Mouse (Mus musculus) MEL (cell line): ENCODE results near the gene Sar1a. TPM values are rescaled to one million over a fixed set of nuclear protein-coding genes. Genes with fewer than 3 reads are reported as not detected.

ENCODE experiments used
- DNase-seq: peaks from one replicate; pipeline ENCODE4 v3.0.0; 2011; ENCODE audit warnings: low read depth, low spot score
- H3K27ac ChIP-seq: 2 replicates; pipeline ENCODE4 v1.5.1; 2012; ENCODE audit warnings: low read depth, mild to moderate bottlenecking, control low read depth, low read length, moderate library complexity; ENCODE audit not compliant: control insufficient read depth
- H3K27me3 ChIP-seq, 2 experiments: fragments of 150-350 bp in 1 of 2; sonication (generic) in 1 of 2; 2 replicates each; pipeline ENCODE4 v1.6.1; 2012; ENCODE audit warnings: low read length in 2 of 2, mild to moderate bottlenecking in 2 of 2, improper control_type of control experiment in 1 of 2, moderate library complexity in 1 of 2; ENCODE audit not compliant: insufficient read depth in 2 of 2, control insufficient read depth in 1 of 2
- H3K36me3 ChIP-seq, 2 experiments: 2 replicates each; pipeline ENCODE4 v1.6.1; 2012 to 2014; ENCODE audit warnings: low read length in 2 of 2, improper control_type of control experiment in 1 of 2, inconsistent platforms in 1 of 2, mild to moderate bottlenecking in 1 of 2; ENCODE audit not compliant: insufficient read depth in 2 of 2, control insufficient read depth in 1 of 2
- H3K4me1 ChIP-seq, 2 experiments: fragments of 150-350 bp in 1 of 2; sonication (generic) in 1 of 2; 2 replicates each; pipeline ENCODE4 v1.6.1; 2012; ENCODE audit warnings: low read length in 2 of 2, improper control_type of control experiment in 1 of 2, mild to moderate bottlenecking in 1 of 2; ENCODE audit not compliant: insufficient read depth in 2 of 2, control insufficient read depth in 1 of 2
- H3K4me3 ChIP-seq, 2 experiments: fragments of 150-350 bp in 1 of 2; sonication (generic) in 1 of 2; 2 replicates each; pipeline ENCODE4 v1.5.1; 2012; ENCODE audit warnings: low read depth in 2 of 2, low read length in 2 of 2, mild to moderate bottlenecking in 2 of 2, moderate library complexity in 2 of 2, control low read depth in 1 of 2, improper control_type of control experiment in 1 of 2; ENCODE audit not compliant: control insufficient read depth in 1 of 2, insufficient read depth in 1 of 2
- H3K79me2 ChIP-seq: 2 replicates; pipeline ENCODE4 v1.6.1; 2012; ENCODE audit warnings: mild to moderate bottlenecking, low read length, moderate library complexity; ENCODE audit not compliant: control insufficient read depth, poor library complexity, insufficient read depth
- H3K9ac ChIP-seq: 2 replicates; pipeline ENCODE4 v1.6.1; 2012; ENCODE audit warnings: low read depth, mild to moderate bottlenecking, control low read depth, low read length, moderate library complexity; ENCODE audit not compliant: control insufficient read depth, poor library complexity, severe bottlenecking
- H3K9me3 ChIP-seq: fragments of 150-350 bp; sonication (generic); replicated peaks from 2 replicates; pipeline ENCODE4 v1.6.1; 2012; ENCODE audit warnings: mild to moderate bottlenecking, low read length, improper control_type of control experiment, moderate library complexity; ENCODE audit not compliant: insufficient read depth
- CHD1 ChIP-seq: IDR thresholded peaks from 2 replicates; pipeline ENCODE4 v1.6.1; 2012; ENCODE audit warnings: low read depth, mild to moderate bottlenecking, inconsistent platforms, low read length, improper control_type of control experiment
- CHD2 ChIP-seq: IDR thresholded peaks from 2 replicates; pipeline ENCODE4 v1.6.1; 2011; ENCODE audit warnings: low read length, improper control_type of control experiment
- ELF1 ChIP-seq: IDR thresholded peaks from 2 replicates; pipeline ENCODE4 v1.6.1; 2014; ENCODE audit warnings: low read depth, mild to moderate bottlenecking, inconsistent platforms, low read length, improper control_type of control experiment, moderate library complexity
- EP300 ChIP-seq, 2 experiments: IDR thresholded peaks; 2 replicates each; pipeline ENCODE4 v1.6.1; 2011; ENCODE audit warnings: improper control_type of control experiment in 2 of 2, low read length in 2 of 2, low read depth in 1 of 2, mild to moderate bottlenecking in 1 of 2
- ETS1 ChIP-seq: IDR thresholded peaks from 2 replicates; pipeline ENCODE4 v1.6.1; 2012; ENCODE audit warnings: low read depth, mild to moderate bottlenecking, inconsistent platforms, low read length, improper control_type of control experiment, moderate library complexity
- GABPA ChIP-seq: IDR thresholded peaks from 2 replicates; pipeline ENCODE4 v1.6.1; 2012; ENCODE audit warnings: low read depth, mild to moderate bottlenecking, inconsistent platforms, low read length, improper control_type of control experiment, moderate library complexity
- GATA1 ChIP-seq: IDR thresholded peaks from 2 replicates; pipeline ENCODE4 v1.6.1; 2011; ENCODE audit warnings: low read depth, low read length, improper control_type of control experiment
- HCFC1 ChIP-seq: IDR thresholded peaks from 2 replicates; pipeline ENCODE4 v1.6.1; 2012; ENCODE audit warnings: low read depth, mild to moderate bottlenecking, inconsistent platforms, low read length, improper control_type of control experiment, moderate library complexity
- MAX ChIP-seq: IDR thresholded peaks from 2 replicates; pipeline ENCODE4 v1.6.1; 2011; ENCODE audit warnings: low read length, improper control_type of control experiment
- MAZ ChIP-seq: IDR thresholded peaks from 2 replicates; pipeline ENCODE4 v1.6.1; 2012; ENCODE audit warnings: low read depth, mild to moderate bottlenecking, inconsistent platforms, low read length, improper control_type of control experiment
- MEF2A ChIP-seq: IDR thresholded peaks from 2 replicates; pipeline ENCODE4 v1.6.1; 2014; ENCODE audit warnings: low read depth, mild to moderate bottlenecking, inconsistent platforms, low read length, improper control_type of control experiment; ENCODE audit not compliant: poor library complexity, insufficient replicate concordance, severe bottlenecking; ENCODE audit errors: extremely low read depth
- MXI1 ChIP-seq: IDR thresholded peaks from 2 replicates; pipeline ENCODE4 v1.6.1; 2011; ENCODE audit warnings: mild to moderate bottlenecking, low read depth, low read length, improper control_type of control experiment
- MYC ChIP-seq: IDR thresholded peaks from 2 replicates; pipeline ENCODE4 v1.6.1; 2011; ENCODE audit warnings: low read depth, mild to moderate bottlenecking, low read length, improper control_type of control experiment, moderate library complexity
- NRF1 ChIP-seq: IDR thresholded peaks from 2 replicates; pipeline ENCODE4 v1.6.1; 2014; ENCODE audit warnings: low read depth, mild to moderate bottlenecking, inconsistent platforms, low read length, improper control_type of control experiment, moderate library complexity; ENCODE audit not compliant: poor library complexity, insufficient read depth, severe bottlenecking
- POLR2A ChIP-seq, 2 experiments: IDR thresholded peaks; 2 replicates each; pipeline ENCODE4 v1.6.1; 2011 to 2012; ENCODE audit warnings: low read length in 2 of 2, mild to moderate bottlenecking in 2 of 2, control low read depth in 1 of 2, improper control_type of control experiment in 1 of 2, low read depth in 1 of 2, moderate library complexity in 1 of 2; ENCODE audit not compliant: control insufficient read depth in 1 of 2, insufficient read depth in 1 of 2, poor library complexity in 1 of 2
- POLR2AphosphoS2 ChIP-seq: IDR thresholded peaks from 2 replicates; pipeline ENCODE4 v1.6.1; 2011; ENCODE audit warnings: low read length, improper control_type of control experiment
- RCOR1 ChIP-seq: IDR thresholded peaks from 2 replicates; pipeline ENCODE4 v1.6.1; 2012; ENCODE audit warnings: low read depth, mild to moderate bottlenecking, inconsistent platforms, low read length, improper control_type of control experiment
- SMC3 ChIP-seq: IDR thresholded peaks from 2 replicates; pipeline ENCODE4 v1.6.1; 2011; ENCODE audit warnings: low read depth, low read length, improper control_type of control experiment
- TAL1 ChIP-seq: IDR thresholded peaks from 2 replicates; pipeline ENCODE4 v1.6.1; 2012; ENCODE audit warnings: mild to moderate bottlenecking, inconsistent platforms, low read length, moderate library complexity, mixed read lengths
- TBP ChIP-seq: IDR thresholded peaks from 2 replicates; pipeline ENCODE4 v1.8.0; 2011; ENCODE audit warnings: low read depth, low read length, improper control_type of control experiment
- TCF12 ChIP-seq: IDR thresholded peaks from 2 replicates; pipeline ENCODE4 v1.6.1; 2014; ENCODE audit warnings: low read depth, mild to moderate bottlenecking, inconsistent platforms, low read length, improper control_type of control experiment, moderate library complexity
- UBTF ChIP-seq: IDR thresholded peaks from 2 replicates; pipeline ENCODE4 v1.6.1; 2012; ENCODE audit warnings: low read depth, mild to moderate bottlenecking, inconsistent platforms, low read length, improper control_type of control experiment, moderate library complexity, borderline replicate concordance; ENCODE audit not compliant: insufficient read depth
- USF2 ChIP-seq, 2 experiments: IDR thresholded peaks; 2 replicates each; pipeline ENCODE4 v1.6.1; 2011 to 2012; ENCODE audit warnings: improper control_type of control experiment in 2 of 2, low read length in 2 of 2, borderline replicate concordance in 1 of 2, inconsistent platforms in 1 of 2, low read depth in 1 of 2, mild to moderate bottlenecking in 1 of 2; ENCODE audit not compliant: insufficient read depth in 1 of 2
- ZKSCAN1 ChIP-seq: IDR thresholded peaks from 2 replicates; pipeline ENCODE4 v1.6.1; 2012; ENCODE audit warnings: low read depth, mild to moderate bottlenecking, inconsistent platforms, low read length, improper control_type of control experiment, moderate library complexity
- ZMIZ1 ChIP-seq: IDR thresholded peaks from 2 replicates; pipeline ENCODE4 v1.6.1; 2012; ENCODE audit warnings: low read depth, mild to moderate bottlenecking, inconsistent platforms, low read length, improper control_type of control experiment, moderate library complexity
- ZNF384 ChIP-seq: IDR thresholded peaks from 2 replicates; pipeline ENCODE4 v1.6.1; 2012; ENCODE audit warnings: low read depth, mild to moderate bottlenecking, inconsistent platforms, low read length, improper control_type of control experiment
- polyA plus RNA-seq, 2 experiments: library from polyadenylated mRNA; stranded (reverse) in 1 of 2; unstranded in 1 of 2; fragments of >175 nt in 1 of 2; fragments of >200 nt in 1 of 2; gene quantifications; 2 replicates each; pipeline versions ENCODE4 v1.2.1 to v1.2.4; 2012; ENCODE audit warnings: low replicate concordance in 2 of 2, low read depth in 1 of 2; ENCODE audit not compliant: insufficient read length in 2 of 2, insufficient read depth in 1 of 2, missing spikeins in 1 of 2
- total RNA-seq: library from RNA; depleted of rRNA; stranded (reverse); fragments of 300-350 nt; gene quantifications from 2 replicates; pipeline ENCODE4 v1.2.3, GENCODE M21; 2012

Sar1a gene
- total and polyA plus RNA-seq, 3 experiments: 133 to 135 TPM; not detected in 1

DNA sequence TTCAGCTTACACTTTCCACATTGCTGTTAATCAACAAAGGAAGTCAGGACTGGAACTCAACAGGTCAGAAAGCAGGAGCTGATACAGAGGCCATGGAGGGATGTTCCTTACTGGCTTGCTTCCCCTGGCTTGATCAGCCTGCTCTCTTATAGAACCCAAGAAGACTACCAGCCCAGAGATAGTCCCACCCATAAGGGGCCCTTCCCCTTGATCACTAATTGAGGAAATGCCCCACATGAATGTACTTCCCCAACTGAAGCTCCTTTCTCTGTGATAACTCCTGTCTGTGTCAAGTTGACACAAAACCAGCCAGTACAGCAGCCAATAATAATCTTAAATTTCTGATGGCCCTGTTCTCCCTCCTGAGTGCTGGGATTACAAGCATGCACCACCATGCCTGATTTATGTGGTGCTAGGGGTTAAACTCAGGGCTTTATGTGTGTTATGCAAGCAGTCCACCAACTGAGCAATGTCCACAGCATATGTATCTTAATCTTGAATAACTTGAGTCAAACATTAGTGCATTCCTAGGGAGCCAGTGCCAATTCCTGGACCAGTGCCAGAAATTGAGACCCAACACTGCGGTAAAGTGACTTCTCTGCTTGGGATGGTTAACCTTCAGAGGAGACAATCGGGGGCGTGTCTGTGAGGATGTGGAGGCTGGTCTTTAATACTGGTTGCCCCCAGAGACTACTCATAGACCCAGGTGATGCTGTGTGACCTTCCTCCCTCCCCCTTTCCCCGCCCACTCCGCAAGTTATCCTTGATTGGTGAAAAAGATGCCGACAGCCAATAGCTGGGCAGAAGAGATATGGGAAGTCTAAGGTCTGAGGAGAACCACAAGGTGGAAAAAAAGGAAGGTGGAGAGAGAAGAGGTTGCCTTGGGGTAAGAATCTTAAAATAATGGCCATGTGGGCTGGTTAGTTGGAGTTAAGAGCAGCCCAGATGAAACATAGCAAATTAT lies 26.6 kb downstream of the Sar1a start:
- H3K36me3 ChIP-seq: peaks cover 0 to 14% of the 10 kb centered on the region in 2 experiments; a peak in 2 of 4 replicates
- no peaks in the 10 kb centered on the region for H3K79me2 ChIP-seq
- TF ChIP-seq MAZ (peak; percentile 14; the same call in 1 of the 2 replicates), GATA1 (0 out of 2 replicates have a peak, but pooled peaks have one; percentile 17), ZNF384 (0 out of 2 replicates have a peak, but pooled peaks have one; percentile 43), SMC3 (no peak), TCF12 (0 out of 2 replicates have a peak, but pooled peaks have one; percentile 28), TAL1 (no peak), ETS1 (peak; percentile 22; the same call in 1 of the 2 replicates), GABPA (no peak), ELF1 (peak; percentile 51; the same call in 1 of the 2 replicates), CHD2 (no peak), RCOR1 (0 out of 2 replicates have a peak, but pooled peaks have one; percentile 9), POLR2AphosphoS2 (no peak), POLR2A (IDR thresholded peaks at IDR 0.05; ENCODE audit: control insufficient read depth in 1 of 2, insufficient read depth in 1 of 2, low read depth in 1 of 2, low read length in 2 of 2, poor library complexity in 1 of 2) (peak in 1 of 2 experiments; percentile 48; a peak in 2 of 4 replicates), TBP (peak; percentile 79; the same call in 1 of the 2 replicates), USF2 (IDR thresholded peaks at IDR 0.05; ENCODE audit: borderline replicate concordance in 1 of 2, insufficient read depth in 1 of 2, low read depth in 1 of 2, low read length in 2 of 2) (no peak), MEF2A (no peak), EP300 (IDR thresholded peaks at IDR 0.05; ENCODE audit: low read depth in 1 of 2, low read length in 2 of 2) (peak in 1 of 2 experiments; percentile 46; a peak in 1 of 4 replicates)
- TF ChIP-seq, all 39 proteins: peak for 10
- Histone ChIP-seq H3K4me3 (peak overlapping the region; percentile 15 to 32; a peak in 3 of 4 replicates), H3K9me3 (no peaks in the 10 kb centered on the region), H3K27me3 (no peaks in the 10 kb centered on the region), H3K9ac (peak overlapping the region; percentile 37; the same call in 1 of the 2 replicates), H3K27ac (peak overlapping the region; percentile 95), H3K4me1 (peaks cover 8 to 18% of the 10 kb centered on the region in 2 experiments)
- DNase-seq: peak; percentile 90

DNA sequence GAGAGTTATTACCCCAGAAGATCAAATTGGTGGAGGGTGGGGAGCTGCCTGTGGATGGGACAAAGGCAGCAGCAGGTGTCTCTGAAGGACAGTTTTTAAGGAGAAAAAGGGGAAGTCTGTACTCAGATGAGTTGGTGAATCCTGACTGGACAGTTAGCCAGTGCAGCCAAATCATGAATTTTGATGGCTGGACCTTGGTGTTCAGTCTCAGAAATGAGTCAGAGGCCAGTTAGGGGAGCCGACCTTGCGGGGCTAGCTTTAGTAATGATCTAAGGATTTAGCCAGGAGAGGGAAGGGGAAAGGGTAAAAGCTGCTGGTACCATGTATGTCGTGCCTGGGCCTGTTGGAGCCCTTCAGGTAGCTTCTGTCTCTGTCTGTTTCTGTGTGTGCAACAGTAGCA lies 33.5 kb downstream of the Sar1a start:
- Histone ChIP-seq H3K36me3 (no peaks in the 10 kb centered on the region), H3K27ac (no peak overlapping the region), H3K4me1 (peaks cover 1 to 11% of the 10 kb centered on the region in 2 experiments), H3K9me3 (no peaks in the 10 kb centered on the region), H3K27me3 (no peaks in the 10 kb centered on the region), H3K4me3 (no peak overlapping the region), H3K9ac (no peak overlapping the region), H3K79me2 (no peaks in the 10 kb centered on the region; the same call in 1 of the 2 replicates)
- DNase-seq: no peak
- TF ChIP-seq UBTF: no peak
- no peak for TF ChIP-seq ZKSCAN1
- no peak for TF ChIP-seq MAX
- TF ChIP-seq ELF1: no peak
- no peak for TF ChIP-seq ETS1
- TF ChIP-seq TCF12: no peak
- no peak for TF ChIP-seq NRF1
- no peak for TF ChIP-seq ZMIZ1
- no peak for TF ChIP-seq MYC
- TF ChIP-seq MXI1: no peak
- TF ChIP-seq CHD1: no peak
- TF ChIP-seq GABPA: no peak
- no peak for TF ChIP-seq MAZ
- no peak for TF ChIP-seq TBP
- TF ChIP-seq HCFC1: no peak
- no peak for TF ChIP-seq CHD2
